Mouse (Mus musculus): Measurements from ENCODE around the gene Olfr1367.
"Not testable (repeated sequence)": the region's sequence is repeated elsewhere in the genome, so short reads cannot be mapped to it uniquely, and the experiment has no call there.

The Olfr1367 gene

GRCm38 (mm10) chr13:21396048-21396447 lies 49.3 kb downstream of the Olfr1367 start:
- DNase-seq (ENCODE audit: low read depth): not testable (repeated sequence)

- DNase-seq (ENCODE audit: low read depth): no peak
These were observed 50.8 kb downstream of the Olfr1367 start for GRCm38 (mm10) chr13:21397486-21397885.

Data from fibroblast of lung, adult 2 months (primary cell).